Mouse (Mus musculus) kidney, postnatal 10 days (tissue): ENCODE measurements around the gene Omp.

Experiments
- DNase-seq: peaks from one replicate; pipeline ENCODE4 v3.0.0; 2021; ENCODE audit warnings: mixed read lengths

The Omp gene

DNA sequence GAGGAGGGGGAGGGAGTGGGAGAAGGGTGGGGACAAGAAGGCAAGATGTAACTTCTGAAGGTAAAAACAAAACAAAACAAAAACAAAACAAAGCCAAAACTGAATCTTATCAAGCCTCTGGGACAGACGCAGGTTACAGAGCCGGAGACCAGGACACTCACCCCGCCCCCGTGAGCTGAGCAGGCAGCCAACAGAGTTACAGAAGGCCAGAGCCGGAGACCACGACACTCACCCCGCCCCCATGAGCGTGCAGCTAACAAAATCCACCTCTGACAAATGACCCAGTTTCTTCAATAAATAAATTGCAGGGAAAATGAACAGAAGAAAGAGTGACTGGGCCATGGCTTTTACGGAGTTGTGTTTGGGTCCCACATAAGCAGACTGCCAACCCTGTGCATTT, 6.1 kb downstream of the Omp start:
- no peak for DNase-seq

DNA sequence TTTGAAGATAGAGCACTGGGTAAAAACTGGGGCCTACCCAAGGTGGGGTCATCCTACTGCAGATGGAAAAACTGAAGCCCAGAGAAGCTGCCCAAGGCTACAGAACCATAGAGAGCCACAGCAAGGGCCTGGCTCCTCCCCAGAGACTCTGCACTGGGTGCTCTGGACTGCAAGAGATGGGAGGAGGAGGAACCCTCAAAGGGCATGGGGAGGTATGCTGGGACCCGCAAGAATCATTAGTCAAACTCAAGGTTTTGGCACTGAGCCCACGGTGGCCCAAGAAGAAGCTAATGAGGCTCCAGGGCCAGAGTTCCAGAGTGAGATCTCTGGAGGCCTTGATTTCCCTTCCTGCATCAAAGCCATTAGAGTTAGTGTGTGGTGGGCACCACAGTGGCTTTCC, 7.3 kb downstream of the Omp start:
- DNase-seq = no peak

DNA sequence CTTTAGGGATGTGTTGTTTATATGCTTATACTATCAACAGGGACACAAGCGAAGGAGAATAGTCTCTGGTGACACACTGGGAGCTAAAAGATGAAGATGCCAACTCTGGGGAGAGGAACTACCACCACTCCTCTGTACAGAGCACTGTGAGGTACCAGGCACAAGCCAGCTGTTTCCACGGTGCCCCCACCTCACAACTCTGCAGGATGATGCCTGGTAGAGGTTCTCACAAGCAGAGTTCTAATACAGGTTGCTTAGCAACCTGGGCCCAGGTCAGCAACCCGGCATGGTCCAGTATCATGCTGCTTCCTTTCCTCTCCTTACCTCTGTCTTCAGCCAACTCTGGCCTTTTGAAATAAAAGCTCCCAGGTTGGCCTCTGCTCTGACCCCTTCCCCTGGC, 7.7 kb downstream of the Omp start:
- no peak for DNase-seq

GRCm38 (mm10) chr7:98131751-98132150, 13.6 kb downstream of the Omp start:
- no peak for DNase-seq

- DNase-seq = peak; percentile 77
Measured at GRCm38 (mm10) chr7:98125473-98125872, 19.8 kb downstream of the Omp start.

DNA sequence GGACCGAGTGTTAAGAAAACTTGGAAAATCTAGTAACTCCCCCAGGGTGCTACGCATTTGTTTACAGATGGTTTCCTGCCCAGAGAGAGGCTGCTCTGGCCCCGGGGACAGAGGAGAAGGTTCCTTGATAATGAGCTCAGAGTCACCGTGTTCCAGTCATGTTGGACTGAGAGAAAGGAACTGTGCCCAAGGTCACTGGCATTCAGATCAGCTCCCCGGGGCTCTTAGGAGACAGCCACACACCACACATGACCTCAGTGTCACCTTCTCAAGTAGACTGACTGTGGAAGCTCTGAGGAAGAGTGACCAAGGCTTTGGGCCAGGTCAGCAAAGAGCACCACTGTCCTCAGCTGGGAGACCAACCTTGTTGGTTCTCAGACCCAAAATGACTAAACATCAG, 20.6 kb downstream of the Omp start:
- no peak for DNase-seq

DNA sequence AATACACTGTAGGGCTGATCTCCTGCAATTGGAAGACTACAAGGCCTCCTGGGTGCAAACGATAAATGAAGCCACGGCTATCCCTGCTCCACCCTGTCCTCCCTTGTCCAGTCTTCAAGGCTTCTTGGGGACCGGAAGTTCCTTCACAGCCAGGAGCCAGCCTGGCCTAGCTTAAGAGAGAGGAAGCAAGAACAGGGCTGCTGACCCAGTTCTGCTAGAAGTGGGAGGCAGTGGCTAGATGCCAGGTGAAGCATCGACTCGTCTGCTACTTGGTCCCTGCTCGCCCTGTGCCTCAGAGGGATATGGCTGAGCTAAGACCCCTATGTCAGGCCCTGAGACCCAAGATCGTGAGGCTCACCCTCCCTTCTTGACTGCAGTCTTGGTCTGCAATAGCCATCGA, 23.6 kb downstream of the Omp start:
- DNase-seq = no peak

GRCm38 (mm10) chr7:98121241-98121640, 24.1 kb downstream of the Omp start:
- no peak for DNase-seq

DNA sequence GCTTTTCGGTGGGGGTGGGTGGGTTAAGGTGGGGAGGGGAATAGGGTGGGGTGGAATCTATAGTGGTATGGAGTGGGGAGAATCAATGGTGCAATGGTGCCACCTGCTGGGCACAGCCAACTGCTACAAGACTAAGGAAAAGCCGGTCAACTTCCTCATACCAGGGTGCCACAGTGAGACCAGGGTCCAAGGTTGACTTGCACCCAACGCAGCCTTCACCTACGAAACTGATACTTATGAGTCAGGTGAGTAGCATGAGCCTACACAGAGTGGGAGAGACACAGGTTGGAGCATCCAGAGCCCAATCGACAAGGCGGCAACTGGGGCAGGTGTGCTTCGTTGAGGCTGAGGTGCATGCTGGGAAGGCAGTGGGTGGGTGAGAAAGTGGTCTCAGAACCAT, 25.0 kb downstream of the Omp start:
- peak; percentile 86 for DNase-seq

DNA sequence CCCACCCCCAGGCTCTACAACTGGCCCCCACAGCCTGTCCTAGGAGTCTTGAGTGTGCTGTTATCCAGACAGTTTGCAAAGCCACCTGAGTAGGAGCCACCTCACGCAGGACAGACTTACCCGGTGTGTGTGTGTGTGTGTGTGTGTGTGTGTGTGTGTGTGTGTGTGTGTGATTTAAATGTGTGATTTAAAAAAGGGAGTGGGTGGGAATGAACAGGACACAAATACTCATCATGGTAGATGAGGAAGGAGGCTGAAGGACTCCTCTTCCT, 25.4 kb downstream of the Omp start:
- no peak for DNase-seq

- DNase-seq = peak; percentile 78
Measured at GRCm38 (mm10) chr7:98119179-98119960, 25.9 kb downstream of the Omp start, which contains the start of gene Myo7a. Myo7a (minus strand) TSS chr7:98119524.

GRCm38 (mm10) chr7:98117012-98117660, 28.2 kb downstream of the Omp start:
- DNase-seq = peak; percentile 93

DNA sequence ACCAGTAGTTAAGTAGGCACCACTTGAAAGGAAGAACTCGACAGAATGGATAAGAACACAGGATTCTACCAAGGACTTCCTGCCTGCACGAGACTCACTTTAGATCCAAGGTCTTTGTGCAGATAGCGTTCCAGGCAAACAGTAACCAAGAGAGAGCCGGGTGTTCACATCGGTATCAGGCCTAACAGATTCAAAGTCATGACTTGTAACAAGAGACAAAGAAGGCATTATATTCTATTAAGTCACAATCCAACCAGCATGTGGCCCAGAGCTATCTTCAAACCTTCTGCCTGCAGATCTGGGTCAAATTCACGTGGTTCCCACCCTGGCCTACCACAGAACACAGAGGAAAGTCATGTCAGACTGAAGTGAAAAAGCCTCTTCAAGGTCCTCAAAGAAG, 30.6 kb downstream of the Omp start:
- no peak for DNase-seq

- DNase-seq = no peak
Measured at GRCm38 (mm10) chr7:98111233-98111632, 34.1 kb downstream of the Omp start.

- no peak for DNase-seq
Measured at GRCm38 (mm10) chr7:98109771-98110170, 35.5 kb downstream of the Omp start.

DNA sequence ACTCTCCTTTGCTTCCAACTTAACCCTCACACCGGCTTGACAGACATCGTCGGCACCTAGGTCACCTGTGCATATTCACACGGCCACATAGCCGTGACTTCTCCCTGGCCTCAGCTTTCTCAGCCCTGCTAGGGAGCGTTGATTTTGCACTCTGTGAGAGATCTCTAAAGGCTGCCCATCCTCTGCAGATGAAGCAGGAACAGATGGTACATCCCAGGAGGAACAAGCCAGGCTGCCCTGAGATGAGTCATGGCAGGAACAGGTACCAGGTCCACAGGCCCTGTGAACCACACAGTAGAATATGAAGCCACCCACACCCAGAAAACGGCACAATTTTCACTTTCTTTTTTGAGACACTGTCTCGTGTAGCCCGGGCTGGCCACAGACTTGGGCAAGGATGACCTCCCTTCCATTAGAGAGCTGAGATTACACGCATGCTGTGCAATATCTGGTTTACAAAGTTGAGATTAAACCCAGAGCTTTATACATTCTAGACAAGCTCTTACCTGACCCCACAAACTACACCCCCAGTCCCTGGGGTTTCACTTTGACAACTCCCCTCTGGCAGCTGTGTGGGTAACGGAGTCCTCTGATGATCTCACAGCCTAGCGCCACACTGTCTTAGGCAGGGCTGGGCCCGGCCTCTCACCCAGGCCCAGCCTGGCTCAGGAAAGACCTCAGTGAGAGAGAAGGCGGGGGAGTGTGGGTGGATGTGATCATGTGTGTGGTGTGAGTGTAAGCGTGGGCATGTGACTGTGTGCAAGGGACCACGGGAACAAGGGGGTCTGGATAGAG, 36.5 kb downstream of the Omp start:
- DNase-seq = no peak

GRCm38 (mm10) chr7:98106272-98106671, 39.0 kb downstream of the Omp start:
- DNase-seq = no peak

- peak; percentile 67 for DNase-seq
Measured at GRCm38 (mm10) chr7:98104481-98105435, 40.5 kb downstream of the Omp start.

- DNase-seq = no peak
Measured at GRCm38 (mm10) chr7:98103942-98104292, 41.4 kb downstream of the Omp start.

DNA sequence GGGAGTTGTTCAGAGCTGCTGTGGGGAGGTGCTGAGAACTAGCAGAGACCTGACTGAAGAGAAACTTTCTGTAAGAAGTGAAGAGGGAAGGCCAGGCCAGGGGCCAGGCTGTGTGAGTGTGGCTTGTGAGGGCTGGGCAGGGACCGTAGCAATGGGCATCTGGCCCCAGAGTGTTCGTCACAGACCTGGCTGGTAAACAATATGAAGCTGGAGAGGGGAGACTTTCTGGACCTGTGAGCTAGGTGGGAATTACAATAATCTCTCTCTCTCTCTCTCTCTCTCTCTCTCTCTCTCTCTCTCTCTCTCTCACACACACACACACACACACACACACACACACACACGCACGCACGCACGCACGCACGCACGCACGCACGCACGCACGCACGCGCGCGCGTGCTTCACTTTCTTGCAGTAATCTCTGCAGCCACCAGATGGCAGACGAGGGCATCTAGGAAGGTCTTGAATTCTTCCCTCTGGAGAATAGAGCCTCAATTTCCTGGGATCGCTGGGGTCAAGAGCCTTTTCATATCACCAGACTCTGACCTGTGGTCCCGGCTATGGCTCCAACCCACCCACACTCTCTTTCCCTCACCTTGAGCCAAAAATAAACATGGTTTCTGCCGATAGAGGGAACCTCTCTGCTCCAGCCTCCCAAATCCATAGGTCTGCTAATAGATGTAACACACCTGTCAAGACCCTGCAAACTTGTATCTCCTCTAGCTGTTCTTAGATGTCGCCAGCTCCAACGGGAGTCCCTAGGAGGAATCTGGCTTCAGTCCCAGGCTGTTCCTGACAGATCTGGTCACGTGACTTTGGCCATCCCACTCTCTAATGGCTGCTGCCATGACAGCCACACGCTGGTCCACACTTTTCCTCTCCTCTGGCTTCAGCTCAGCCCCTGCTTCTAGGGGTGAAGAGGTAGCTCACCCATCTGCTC, 42.0 kb downstream of the Omp start:
- DNase-seq = peak; percentile 91

GRCm38 (mm10) chr7:98102488-98102887, 42.8 kb downstream of the Omp start:
- DNase-seq = no peak

GRCm38 (mm10) chr7:98097557-98097956, 47.7 kb downstream of the Omp start:
- no peak for DNase-seq
